Mouse (Mus musculus) heart, adult 2 months (tissue): ENCODE results near the gene Poc5. TPM values are rescaled to one million over a fixed set of nuclear protein-coding genes. Genes with fewer than 3 reads are reported as not detected.

Experiments used
- DNase-seq, 2 experiments: peaks; one replicate each; pipeline ENCODE4 v3.0.0; 2021
- H3K27ac ChIP-seq: fragments of 200-600 bp; 2 replicates; pipeline ENCODE4 v1.8.1; 2022
- H3K27me3 ChIP-seq: fragments of 200-500 bp; 2 replicates; pipeline ENCODE4 v1.6.1; 2012; ENCODE audit warnings: mild to moderate bottlenecking, low read length, inconsistent platforms, mixed read lengths; ENCODE audit not compliant: control insufficient read depth, insufficient read depth
- H3K36me3 ChIP-seq: fragments of 200-500 bp; 2 replicates; pipeline ENCODE4 v1.6.1; 2012; ENCODE audit warnings: low read length, inconsistent platforms; ENCODE audit not compliant: control insufficient read depth, insufficient read depth
- H3K4me1 ChIP-seq: fragments of 200-500 bp; 2 replicates; pipeline ENCODE4 v1.6.1; 2011; ENCODE audit warnings: low read length; ENCODE audit not compliant: control insufficient read depth, insufficient read depth
- H3K4me3 ChIP-seq: fragments of 200-600 bp; 2 replicates; pipeline ENCODE4 v1.8.1; 2022
- H3K79me2 ChIP-seq: fragments of 200-500 bp; replicated peaks from 2 replicates; pipeline ENCODE4 v1.6.1; 2012; ENCODE audit warnings: mild to moderate bottlenecking, inconsistent platforms, low read length, moderate library complexity, mixed read lengths; ENCODE audit not compliant: control insufficient read depth, insufficient read depth
- H3K9ac ChIP-seq: fragments of 200-500 bp; 2 replicates; pipeline ENCODE4 v1.6.1; 2012; ENCODE audit warnings: low read depth, mild to moderate bottlenecking, control low read depth, inconsistent platforms, low read length, mixed read lengths
- CTCF ChIP-seq: fragments of 200-600 bp; IDR thresholded peaks from 2 replicates; pipeline ENCODE4 v1.8.1; 2022; ENCODE audit warnings: antibody characterized with exemption, mild to moderate bottlenecking, moderate library complexity
- EP300 ChIP-seq: fragments of 200-500 bp; IDR thresholded peaks from 2 replicates; pipeline ENCODE4 v1.6.1; 2011; ENCODE audit warnings: low read depth, low read length, control low read depth; ENCODE audit not compliant: insufficient read depth
- POLR2A ChIP-seq: fragments of 200-500 bp; IDR thresholded peaks from 2 replicates; pipeline ENCODE4 v1.6.1; 2011; ENCODE audit warnings: mild to moderate bottlenecking, low read depth, low read length, control low read depth; ENCODE audit not compliant: insufficient read depth
- WGBS: fragments of 180-500 bp; shearing (Covaris S2); methylation state at CpG from one replicate; pipeline ENCODE4 v1.1.7; 2018; 5-methylcytosine and 5-hydroxymethylcytosine counted together
- intact Hi-C: fragments of 180-260 bp; cut with DNase I; formaldehyde crosslinking; loops from one replicate; pipeline ENCODE4 v1.15.1; 2025
- long read RNA-seq: library from polyadenylated mRNA; stranded (forward); transcript quantifications from one replicate; pipeline ENCODE4 v2.0.0, GENCODE M21; 2021
- polyA plus RNA-seq: library from polyadenylated mRNA; depleted of rRNA; stranded (reverse); fragments of >200 nt; gene quantifications from 2 replicates; pipeline ENCODE4 v1.2.3, GENCODE M21; 2012; rRNA removed
- total RNA-seq, 2 experiments: library from RNA; stranded (reverse); gene quantifications; 2 replicates each; pipeline ENCODE4 v1.2.3; 2021

Poc5 gene
- total RNA-seq (1 to 10 TPM; 9.6 to 9.8 TPM), polyA plus RNA-seq (5.9 and 11.5 TPM in 2 replicates)
- long read RNA-seq, full-length matches to known transcripts = 20 of 23 reads
- long read RNA-seq, partial matches to known transcripts = 1 of 23 reads
- long read RNA-seq, other reads (novel, unspliced or antisense) = 2 of 23 reads

DNA sequence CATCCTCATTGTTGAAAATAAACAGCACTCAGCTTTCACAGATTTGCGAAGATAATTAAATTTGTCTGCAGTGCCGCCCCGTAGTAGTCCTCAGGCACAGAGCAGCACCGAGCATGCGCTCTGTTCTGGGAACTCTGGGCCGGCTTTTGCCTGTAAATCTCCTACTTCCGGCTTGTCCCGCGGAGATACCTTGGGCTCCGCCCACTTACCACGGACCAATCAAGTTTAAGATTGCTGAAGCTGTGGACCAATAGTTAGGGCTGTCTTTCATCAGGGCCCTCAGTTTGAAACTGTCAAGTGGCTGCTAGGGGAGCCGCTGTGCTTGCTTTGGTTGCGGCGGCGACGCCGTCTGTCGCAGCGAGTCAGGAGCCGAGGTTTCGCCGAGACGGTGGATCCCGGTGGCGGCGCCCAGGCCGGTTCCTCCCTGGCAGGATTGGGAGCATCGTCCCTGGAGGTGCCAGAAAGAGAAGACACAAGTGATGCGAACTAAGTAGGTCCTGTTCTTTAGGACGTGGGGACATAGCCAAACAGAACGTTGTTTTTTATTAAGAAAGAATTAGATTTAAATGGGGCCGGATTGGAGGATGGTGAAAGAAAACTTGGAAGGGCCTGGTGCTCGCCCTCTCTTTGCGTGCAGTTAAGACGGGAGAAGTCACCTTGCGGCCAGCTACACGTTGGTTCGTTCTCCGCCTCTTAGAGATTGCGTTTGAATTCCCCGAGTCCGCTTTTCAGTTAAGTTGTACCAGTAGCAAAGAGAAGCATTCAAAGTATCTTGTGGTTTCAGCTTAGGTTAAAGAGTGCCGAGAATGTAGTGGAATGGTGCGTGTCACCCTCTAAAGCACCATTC is at the start of gene Poc5:
Poc5 (plus strand) TSS at position 253 of the 847 bp plus-strand sequence.
- WGBS = under 1% methylated on average over 44 of the region's 44 CpGs
- Histone ChIP-seq H3K27me3 (no peaks in the 10 kb centered on the region), H3K4me3 (peak within 1 kb of the TSS; percentile 99), H3K9ac (peak within 1 kb of the TSS; percentile 93), H3K4me1 (peaks cover 4% of the 10 kb centered on the region), H3K79me2 (no peaks in the 10 kb centered on the region; the same call in 1 of the 2 replicates), H3K27ac (peak within 1 kb of the TSS; percentile 84), H3K36me3 (peaks cover 13% of the 10 kb centered on the region)
- TF ChIP-seq POLR2A = peak; percentile 82
- no peak for TF ChIP-seq CTCF
- peak; percentile 73; the same call in 1 of the 2 replicates for TF ChIP-seq EP300
- DNase-seq = peak; percentile 99
- intact Hi-C loops = loop anchor here (5.0 kb wide), 1 partner anchor 154 kb away; the partner anchor contains the start of genes Col4a3bp and Polk

- no peaks in the 10 kb centered on the region for H3K79me2 ChIP-seq
- no peak overlapping the region for H3K9ac ChIP-seq
- intact Hi-C loops = no loop called here
- TF ChIP-seq CTCF (no peak), POLR2A (no peak), EP300 (no peak)
- WGBS = 42% methylated on average over 3 of the region's 3 CpGs
- no peak overlapping the region for H3K27ac ChIP-seq
- H3K27me3 ChIP-seq = no peaks in the 10 kb centered on the region
- no peak overlapping the region for H3K4me3 ChIP-seq
- H3K36me3 ChIP-seq = no peaks in the 10 kb centered on the region
- DNase-seq = no peak
- H3K4me1 ChIP-seq = no peaks in the 10 kb centered on the region
Observed at GRCm38 (mm10) chr13:96341461-96341860, 46.6 kb upstream of the Poc5 start.

DNA sequence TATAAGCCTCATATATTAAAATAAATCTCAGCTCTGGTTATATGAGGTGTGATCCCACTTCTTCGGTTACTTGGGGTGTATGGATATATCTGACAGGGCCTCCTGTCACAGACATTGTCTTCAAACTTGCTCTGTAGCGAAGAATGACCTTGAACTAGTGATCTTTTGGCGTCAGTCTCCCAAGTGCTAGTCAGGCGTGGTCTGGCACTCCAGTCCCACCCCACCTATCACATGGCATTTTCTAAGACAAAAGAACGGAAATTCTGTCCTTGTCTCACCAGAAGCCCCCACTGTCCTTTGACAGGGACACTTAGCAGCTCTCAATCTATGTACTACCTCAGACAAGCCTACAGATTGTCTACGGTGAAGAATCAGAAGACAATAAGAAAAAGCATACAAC is 43.3 kb upstream of the Poc5 start:
- whole genome bisulfite sequencing = 71% methylated on average over 6 of the region's 6 CpGs
- Histone ChIP-seq H3K79me2 (no peaks in the 10 kb centered on the region), H3K36me3 (no peaks in the 10 kb centered on the region), H3K4me3 (no peak overlapping the region), H3K9ac (no peak overlapping the region), H3K27ac (no peak overlapping the region), H3K4me1 (no peaks in the 10 kb centered on the region), H3K27me3 (no peaks in the 10 kb centered on the region)
- no peak for TF ChIP-seq EP300
- intact Hi-C loops = no loop called here
- no peak for DNase-seq

DNA sequence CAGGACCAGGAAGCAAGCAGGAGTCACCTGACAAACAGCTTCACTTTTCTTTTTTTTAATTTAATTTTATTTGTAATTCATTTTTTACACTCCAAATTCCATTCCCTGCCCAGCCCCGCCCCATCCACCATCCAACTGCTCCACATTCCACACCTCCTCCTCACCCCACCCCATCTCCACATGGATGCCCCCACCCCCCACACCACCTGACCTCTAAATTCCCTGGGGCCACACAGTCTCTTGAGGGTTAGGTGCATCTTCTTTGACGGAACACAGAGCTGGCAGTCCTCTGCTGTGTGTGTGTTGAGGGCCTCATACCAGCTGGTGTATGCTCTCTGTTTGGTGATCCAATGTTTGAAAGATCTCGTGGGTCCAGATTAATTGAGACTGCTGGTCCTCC is 41.5 kb upstream of the Poc5 start:
- H3K4me3 ChIP-seq = no peak overlapping the region
- no peak for DNase-seq
- H3K27ac ChIP-seq = no peak overlapping the region
- H3K79me2 ChIP-seq = no peaks in the 10 kb centered on the region
- intact Hi-C loops = no loop called here
- H3K4me1 ChIP-seq = no peaks in the 10 kb centered on the region
- TF ChIP-seq POLR2A (no peak), CTCF (no peak), EP300 (no peak)
- no peaks in the 10 kb centered on the region for H3K36me3 ChIP-seq
- no peaks in the 10 kb centered on the region for H3K27me3 ChIP-seq
- 59% methylated on average over 3 of the region's 3 CpGs for WGBS
- no peak overlapping the region for H3K9ac ChIP-seq

DNA sequence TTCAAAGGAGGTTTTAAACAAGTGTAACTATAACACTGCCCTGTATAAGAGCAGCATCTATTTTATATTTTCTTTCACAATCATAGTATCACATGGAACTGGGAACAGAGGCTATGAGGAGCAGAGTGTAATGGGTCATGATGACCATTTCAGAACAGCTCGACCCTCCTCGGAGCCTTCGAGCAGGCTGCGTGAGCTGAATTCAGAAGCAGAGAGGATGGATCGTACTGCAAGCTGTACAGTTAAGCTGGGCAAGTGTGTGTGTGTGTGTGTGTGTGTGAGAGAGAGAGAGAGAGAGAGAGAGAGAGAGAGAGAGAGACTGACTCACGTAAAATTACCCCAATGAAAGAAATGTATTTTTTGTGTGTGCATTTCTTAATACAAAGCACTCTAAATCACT is 37.9 kb upstream of the Poc5 start:
- intact Hi-C loops = no loop called here
- no peak overlapping the region for H3K4me3 ChIP-seq
- H3K79me2 ChIP-seq = no peaks in the 10 kb centered on the region
- TF ChIP-seq POLR2A (no peak), CTCF (no peak), EP300 (no peak)
- WGBS = 89% methylated on average over 6 of the region's 6 CpGs
- H3K27ac ChIP-seq = no peak overlapping the region
- H3K4me1 ChIP-seq = no peaks in the 10 kb centered on the region
- H3K27me3 ChIP-seq = no peaks in the 10 kb centered on the region
- no peaks in the 10 kb centered on the region for H3K36me3 ChIP-seq
- no peak overlapping the region for H3K9ac ChIP-seq
- DNase-seq = no peak

GRCm38 (mm10) chr13:96351264-96351663 is 36.8 kb upstream of the Poc5 start:
- DNase-seq = no peak
- Histone ChIP-seq H3K36me3 (no peaks in the 10 kb centered on the region), H3K4me3 (no peak overlapping the region), H3K4me1 (no peaks in the 10 kb centered on the region), H3K9ac (no peak overlapping the region), H3K27me3 (no peaks in the 10 kb centered on the region), H3K79me2 (no peaks in the 10 kb centered on the region), H3K27ac (no peak overlapping the region)
- 51% methylated on average over 12 of the region's 12 CpGs for WGBS
- TF ChIP-seq EP300 = no peak
- TF ChIP-seq CTCF = no peak
- no peak for TF ChIP-seq POLR2A
- intact Hi-C loops = no loop called here
